Mouse (Mus musculus) small intestine, adult 2 months (tissue): ENCODE data around the gene Fchsd2. TPM values are rescaled to one million over a fixed set of nuclear protein-coding genes. Genes with fewer than 3 reads are reported as not detected.

Source experiments
- H3K27ac ChIP-seq: fragments of 200-500 bp; 2 replicates; pipeline ENCODE4 v1.5.1; 2012; ENCODE audit warnings: low read depth, low read length, control low read depth, inconsistent platforms; ENCODE audit not compliant: insufficient read depth
- H3K27me3 ChIP-seq: fragments of 200-500 bp; 2 replicates; pipeline ENCODE4 v1.6.1; 2012; ENCODE audit warnings: mild to moderate bottlenecking, moderate library complexity, low read length, inconsistent platforms; ENCODE audit not compliant: control insufficient read depth, insufficient read depth
- H3K36me3 ChIP-seq: fragments of 200-500 bp; 2 replicates; pipeline ENCODE4 v1.6.1; 2012; ENCODE audit warnings: mild to moderate bottlenecking, low read length, control low read depth, inconsistent platforms; ENCODE audit not compliant: control insufficient read depth, insufficient read depth
- H3K4me1 ChIP-seq: fragments of 200-500 bp; 2 replicates; pipeline ENCODE4 v1.6.1; 2012; ENCODE audit warnings: low read length, inconsistent platforms, mixed read lengths; ENCODE audit not compliant: control insufficient read depth, insufficient read depth, insufficient read length
- H3K4me3 ChIP-seq: fragments of 200-500 bp; 2 replicates; pipeline ENCODE4 v1.5.1; 2012; ENCODE audit warnings: low read depth, mild to moderate bottlenecking, control low read depth, inconsistent platforms, low read length, moderate library complexity
- CTCF ChIP-seq: fragments of 200-500 bp; IDR thresholded peaks from 2 replicates; pipeline ENCODE4 v1.5.1; 2012; ENCODE audit warnings: low read depth, mild to moderate bottlenecking, control low read depth, inconsistent platforms, low read length, moderate library complexity, mixed read lengths; ENCODE audit not compliant: insufficient replicate concordance, insufficient read length; ENCODE audit errors: extremely low read depth
- POLR2A ChIP-seq: fragments of 200-500 bp; IDR thresholded peaks from 2 replicates; pipeline ENCODE4 v1.6.1; 2012; ENCODE audit warnings: low read depth, mild to moderate bottlenecking, control low read depth, inconsistent platforms, low read length, moderate library complexity
- WGBS: fragments of 180-500 bp; shearing (Covaris S2); methylation state at CpG from one replicate; pipeline ENCODE4 v1.1.7; 2018; 5-methylcytosine and 5-hydroxymethylcytosine counted together
- polyA plus RNA-seq: library from polyadenylated mRNA; depleted of rRNA; stranded (reverse); fragments of >200 nt; gene quantifications from 2 replicates; pipeline ENCODE4 v1.2.3, GENCODE M21; 2012

Fchsd2 gene
- polyA plus RNA-seq, 1 experiment = 6.9 TPM

GRCm38 (mm10) chr7:101072123-101072740 lies 20.4 kb upstream of the Fchsd2 start:
- Histone ChIP-seq H3K4me1 (peaks cover 15% of the 10 kb centered on the region), H3K36me3 (no peaks in the 10 kb centered on the region), H3K27ac (no peak overlapping the region), H3K4me3 (no peak overlapping the region), H3K27me3 (no peaks in the 10 kb centered on the region)
- WGBS = 82% methylated on average over 12 of the region's 12 CpGs
- no peak for TF ChIP-seq CTCF
- TF ChIP-seq POLR2A = no peak

DNA sequence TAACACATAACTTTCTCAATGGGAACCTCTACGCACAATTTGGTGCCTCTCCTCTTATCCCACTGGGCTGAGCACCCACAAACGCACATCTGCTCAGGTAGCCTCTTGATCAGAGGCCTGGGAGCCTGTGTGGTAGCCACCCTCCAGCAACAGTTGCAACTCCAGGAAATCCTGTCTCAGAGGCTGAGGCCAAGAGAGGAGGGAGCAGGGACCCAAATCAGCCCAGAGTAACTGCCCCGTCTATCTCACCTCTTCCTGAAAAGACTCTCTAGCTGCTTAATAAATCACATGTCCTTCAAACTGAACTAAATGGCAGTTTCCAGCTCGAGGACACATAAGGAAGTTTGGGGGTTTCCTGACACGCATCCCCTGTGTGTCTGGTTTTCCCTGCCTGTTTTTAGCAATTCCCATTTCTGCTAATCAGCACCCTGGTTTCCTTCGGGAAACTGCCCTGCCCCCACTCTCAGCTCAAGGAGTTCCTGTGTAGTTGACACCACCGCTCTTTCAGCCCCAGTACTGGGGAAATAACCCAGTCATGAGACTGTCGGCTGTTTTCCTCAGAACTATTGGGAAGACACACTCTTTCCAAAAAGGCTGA lies 18.4 kb upstream of the Fchsd2 start:
- Histone ChIP-seq H3K27me3 (no peaks in the 10 kb centered on the region), H3K4me1 (peaks cover 10% of the 10 kb centered on the region), H3K4me3 (no peak overlapping the region), H3K27ac (no peak overlapping the region), H3K36me3 (no peaks in the 10 kb centered on the region)
- WGBS = 78% methylated on average over 8 of the region's 8 CpGs
- no peak for TF ChIP-seq POLR2A
- no peak for TF ChIP-seq CTCF

DNA sequence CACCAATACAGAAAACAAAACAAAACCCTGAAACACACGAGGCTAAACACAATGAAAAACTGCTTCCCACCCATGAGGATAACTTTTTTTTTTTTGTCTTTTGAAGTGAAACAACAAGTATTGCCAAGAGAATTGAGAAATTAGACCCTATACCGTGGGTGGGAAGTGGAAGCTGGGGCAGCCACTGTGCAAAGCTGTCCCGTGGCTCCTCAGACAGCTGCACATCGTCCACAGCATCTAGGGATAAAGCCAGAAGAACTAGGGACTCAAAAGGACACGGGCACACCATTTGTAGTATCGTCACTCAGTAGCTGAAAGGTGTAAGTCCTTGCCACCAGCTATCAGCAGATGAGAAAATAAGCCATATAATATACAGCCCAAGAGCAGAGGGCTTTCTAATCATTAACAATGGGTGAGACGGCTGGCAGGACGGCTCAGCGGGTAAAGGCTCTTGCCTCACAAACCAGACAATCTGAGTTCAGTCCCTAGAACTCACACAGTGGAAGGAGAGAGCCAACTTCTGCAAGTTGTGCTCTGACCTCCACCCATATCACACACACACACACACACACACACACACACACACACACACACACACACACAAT lies 9.0 kb upstream of the Fchsd2 start:
- H3K4me3 ChIP-seq = no peak overlapping the region
- H3K36me3 ChIP-seq = no peaks in the 10 kb centered on the region
- no peaks in the 10 kb centered on the region for H3K27me3 ChIP-seq
- TF ChIP-seq POLR2A (no peak), CTCF (no peak)
- peaks cover 20% of the 10 kb centered on the region; the same call in 1 of the 2 replicates for H3K4me1 ChIP-seq
- H3K27ac ChIP-seq = peak overlapping the region; percentile 85
- WGBS = 24% methylated on average over 9 of the region's 9 CpGs

DNA sequence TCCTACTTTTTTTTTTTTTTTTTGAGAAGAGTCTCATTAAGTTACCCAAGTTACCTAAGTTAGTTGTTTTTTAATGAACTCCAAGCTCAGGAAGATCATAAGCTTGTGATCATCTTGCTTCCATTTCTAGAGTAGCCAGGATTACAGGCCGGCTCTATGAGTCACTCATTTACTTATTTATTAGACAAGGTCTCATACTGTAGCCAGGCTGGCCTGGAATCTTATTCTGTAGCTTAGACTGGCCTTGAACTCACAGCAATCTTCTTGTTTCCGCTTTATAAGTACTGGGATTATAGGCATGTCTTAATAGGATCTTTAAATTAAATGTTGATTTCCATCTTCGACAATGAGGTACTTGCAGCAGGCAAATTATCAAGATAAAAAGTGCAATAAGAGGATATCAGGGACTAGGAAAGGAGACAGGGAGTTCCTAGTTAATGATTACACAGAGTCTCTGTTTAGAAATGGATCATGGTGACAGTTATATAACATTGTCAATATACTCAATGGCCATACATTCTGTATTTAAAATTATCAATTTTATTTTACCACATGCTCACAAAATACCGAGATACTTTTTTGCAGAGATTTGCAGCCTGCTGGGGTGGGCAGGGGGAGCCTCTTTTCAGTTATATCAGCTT lies 7.7 kb upstream of the Fchsd2 start:
- TF ChIP-seq POLR2A = no peak
- TF ChIP-seq CTCF = no peak
- Histone ChIP-seq H3K36me3 (no peaks in the 10 kb centered on the region), H3K27me3 (no peaks in the 10 kb centered on the region), H3K4me3 (no peak overlapping the region), H3K27ac (peak overlapping the region; percentile 87), H3K4me1 (peaks cover 23% of the 10 kb centered on the region; the same call in 1 of the 2 replicates)
- WGBS = 26% methylated on average over 4 of the region's 4 CpGs

DNA sequence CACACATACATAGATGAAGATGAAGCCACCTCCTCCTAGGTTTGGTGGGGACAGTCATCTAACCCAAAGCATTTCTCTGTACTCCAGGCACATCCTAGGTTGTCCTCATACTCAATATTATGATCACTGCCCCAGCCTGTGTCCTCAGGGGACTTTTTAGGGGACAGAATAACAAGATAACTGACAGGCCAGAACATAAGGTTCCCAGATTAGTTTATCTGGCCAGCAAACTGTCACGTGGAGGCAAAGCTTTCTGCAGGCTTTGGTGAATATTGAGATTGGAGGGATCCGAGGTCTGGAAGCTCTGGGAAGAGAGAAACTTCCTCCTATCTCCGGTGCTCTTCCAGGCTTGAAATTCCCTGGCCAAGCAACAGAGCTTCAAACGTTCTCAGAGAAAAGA lies 6.9 kb upstream of the Fchsd2 start:
- Histone ChIP-seq H3K4me1 (peaks cover 23% of the 10 kb centered on the region; the same call in 1 of the 2 replicates), H3K27ac (peak overlapping the region; percentile 83), H3K27me3 (no peaks in the 10 kb centered on the region), H3K36me3 (no peaks in the 10 kb centered on the region), H3K4me3 (no peak overlapping the region)
- TF ChIP-seq POLR2A = no peak
- no peak for TF ChIP-seq CTCF
- 37% methylated on average over 4 of the region's 4 CpGs for WGBS

DNA sequence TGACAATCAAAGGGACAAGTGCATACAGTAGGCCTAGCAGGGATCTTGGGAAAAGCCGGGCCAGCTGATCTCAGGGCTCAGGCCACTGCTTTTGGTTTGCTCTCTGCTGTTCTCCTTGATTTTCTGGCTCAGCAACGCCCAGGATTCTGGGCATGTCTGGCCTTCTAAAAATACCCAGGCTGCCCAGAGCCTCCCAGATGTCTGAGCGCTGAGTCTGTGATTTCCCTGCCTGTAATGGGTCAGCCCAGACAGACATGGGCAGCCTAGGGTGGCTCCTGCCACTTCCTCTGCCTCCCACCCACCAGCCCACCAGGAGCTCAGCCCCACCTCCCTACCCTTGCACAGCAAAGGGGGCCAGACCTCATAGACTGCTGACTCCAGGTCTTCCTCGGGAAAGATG lies 4.0 kb upstream of the Fchsd2 start:
- Histone ChIP-seq H3K27me3 (no peaks in the 10 kb centered on the region), H3K4me3 (no peak overlapping the region), H3K4me1 (peaks cover 10% of the 10 kb centered on the region; the same call in 1 of the 2 replicates), H3K36me3 (no peaks in the 10 kb centered on the region), H3K27ac (no peak overlapping the region)
- TF ChIP-seq CTCF (no peak), POLR2A (no peak)
- 79% methylated on average over 4 of the region's 4 CpGs for WGBS

DNA sequence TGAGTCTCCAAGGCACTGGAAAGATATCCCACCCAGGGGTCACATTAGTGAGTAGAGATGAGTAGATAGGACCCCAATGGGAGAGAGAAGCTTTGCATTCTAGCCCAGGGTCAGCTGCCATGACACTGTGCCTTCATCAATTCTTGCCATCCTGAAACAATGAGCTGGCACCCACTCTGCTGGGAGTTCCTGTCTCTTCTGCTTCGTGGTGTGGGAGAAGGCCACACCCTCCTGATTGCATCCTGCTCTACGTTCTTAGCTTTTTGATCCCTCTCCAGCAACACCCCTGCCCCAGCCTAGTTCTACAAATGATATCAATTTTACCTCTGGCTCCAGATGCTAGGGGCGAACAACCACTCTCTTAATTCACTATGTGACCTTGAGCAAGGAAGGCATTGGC lies 3.4 kb upstream of the Fchsd2 start:
- H3K27me3 ChIP-seq = no peaks in the 10 kb centered on the region
- H3K27ac ChIP-seq = no peak overlapping the region
- WGBS = 18% methylated on average over 3 of the region's 3 CpGs
- no peaks in the 10 kb centered on the region for H3K36me3 ChIP-seq
- no peak overlapping the region for H3K4me3 ChIP-seq
- H3K4me1 ChIP-seq = peaks cover 13% of the 10 kb centered on the region; the same call in 1 of the 2 replicates
- TF ChIP-seq CTCF (no peak), POLR2A (no peak)
